Mouse (Mus musculus) monocyte, adult 5-6 weeks (primary cell): Measurements from ENCODE around the gene Gse1. TPM values are rescaled to one million over a fixed set of nuclear protein-coding genes. Genes with fewer than 3 reads are reported as not detected.

ENCODE experiments used
- total RNA-seq: library from RNA; stranded (forward); fragments of 200-1000, 200-491, 200-594 nt; gene quantifications from 3 replicates; pipeline ENCODE4 v1.2.3, GENCODE M21; 2017

Gene Gse1
- total RNA-seq, 1 experiment from 2014 or later: 9.9 TPM

Other genes starting within 250 kb of the Gse1 start
- 0.10 TPM in 1 of 3 replicates, not detected in the others for gene Crispld2, start 236.0 kb upstream of the Gse1 start, total RNA-seq
- gene Zdhhc7, start 127.0 kb upstream of the Gse1 start, total RNA-seq: 24.9 to 42.9 TPM (median 27.3 TPM) in 3 replicates
- 101 to 149 TPM (median 129 TPM) in 3 replicates for gene 6430548M08Rik, start 114.3 kb upstream of the Gse1 start, total RNA-seq
- not detected in 3 replicates for gene Fam92b, start 51.0 kb upstream of the Gse1 start, total RNA-seq